Mouse (Mus musculus) frontal cortex, postnatal 25 days (tissue): ENCODE results near the gene Rnaseh2b.
A peak's percentile ranks its signal among the peaks of the same experiment; 100 is the strongest.

Source experiments
- DNase-seq, 2 experiments: peaks; one replicate each; pipeline ENCODE4 v3.0.0; 2022; ENCODE audit warnings: low spot score in 2 of 2

Rnaseh2b gene

GRCm38 (mm10) chr14:62292488-62293339, at the start of gene Rnaseh2b, which contains the start of gene Dleu7:
Rnaseh2b (plus strand) TSS chr14:62292589.
Dleu7 (minus strand) TSS chr14:62293047.
- DNase-seq, result peak in 1 of 2 experiments; percentile 8

- DNase-seq, result no peak
Observed at GRCm38 (mm10) chr14:62243530-62243929, 48.9 kb upstream of the Rnaseh2b start.

GRCm38 (mm10) chr14:62245557-62245956, 46.8 kb upstream of the Rnaseh2b start:
- DNase-seq, result no peak

- no peak for DNase-seq
Observed at GRCm38 (mm10) chr14:62248345-62248744, 44.0 kb upstream of the Rnaseh2b start.

GRCm38 (mm10) chr14:62248796-62249195, 43.6 kb upstream of the Rnaseh2b start:
- no peak for DNase-seq

GRCm38 (mm10) chr14:62249251-62249650, 43.1 kb upstream of the Rnaseh2b start:
- DNase-seq, result no peak

- DNase-seq, result no peak
Observed at GRCm38 (mm10) chr14:62250046-62250445, 42.3 kb upstream of the Rnaseh2b start.

- DNase-seq, result peak; percentile 14 to 50
Observed at GRCm38 (mm10) chr14:62251999-62252398, 40.4 kb upstream of the Rnaseh2b start.

- DNase-seq, result no peak
Observed at GRCm38 (mm10) chr14:62254371-62254770, 38.0 kb upstream of the Rnaseh2b start.

GRCm38 (mm10) chr14:62256066-62256465, 36.3 kb upstream of the Rnaseh2b start:
- DNase-seq, result no peak

GRCm38 (mm10) chr14:62258125-62258524, 34.3 kb upstream of the Rnaseh2b start:
- DNase-seq, result no peak

- DNase-seq, result no peak
Observed at GRCm38 (mm10) chr14:62258978-62259536, 33.3 kb upstream of the Rnaseh2b start.

- DNase-seq, result no peak
Observed at GRCm38 (mm10) chr14:62270698-62271396, 21.5 kb upstream of the Rnaseh2b start.

GRCm38 (mm10) chr14:62273604-62274003, 18.8 kb upstream of the Rnaseh2b start:
- no peak for DNase-seq

- DNase-seq, result no peak
Observed at GRCm38 (mm10) chr14:62282974-62283373, 9.4 kb upstream of the Rnaseh2b start.

GRCm38 (mm10) chr14:62288731-62289130, 3.7 kb upstream of the Rnaseh2b start:
- DNase-seq, result no peak

- no peak for DNase-seq
Observed at GRCm38 (mm10) chr14:62291406-62291987, 892 bp upstream of the Rnaseh2b start.

GRCm38 (mm10) chr14:62292166-62292487, 262 bp upstream of the Rnaseh2b start:
- DNase-seq, result no peak

GRCm38 (mm10) chr14:62298808-62299207, 6.4 kb downstream of the Rnaseh2b start:
- no peak for DNase-seq

- DNase-seq, result no peak
Observed at GRCm38 (mm10) chr14:62300031-62300430, 7.6 kb downstream of the Rnaseh2b start.

- no peak for DNase-seq
Observed at GRCm38 (mm10) chr14:62307555-62307954, 15.2 kb downstream of the Rnaseh2b start.

- no peak for DNase-seq
Observed at GRCm38 (mm10) chr14:62309026-62309425, 16.6 kb downstream of the Rnaseh2b start.
